Mouse (Mus musculus) skeletal muscle tissue, adult 2 months (tissue): ENCODE data around the gene Gm9803.
A peak's percentile ranks its signal among the peaks of the same experiment; 100 is the strongest.
"Not testable (repeated sequence)": the region's sequence is repeated elsewhere in the genome, so short reads cannot be mapped to it uniquely, and the experiment has no call there.

Experiments used
- DNase-seq: peaks from one replicate; pipeline ENCODE4 v3.0.0-alpha.2; 2012; ENCODE audit warnings: low read depth, low spot score

Gm9803 gene

DNA sequence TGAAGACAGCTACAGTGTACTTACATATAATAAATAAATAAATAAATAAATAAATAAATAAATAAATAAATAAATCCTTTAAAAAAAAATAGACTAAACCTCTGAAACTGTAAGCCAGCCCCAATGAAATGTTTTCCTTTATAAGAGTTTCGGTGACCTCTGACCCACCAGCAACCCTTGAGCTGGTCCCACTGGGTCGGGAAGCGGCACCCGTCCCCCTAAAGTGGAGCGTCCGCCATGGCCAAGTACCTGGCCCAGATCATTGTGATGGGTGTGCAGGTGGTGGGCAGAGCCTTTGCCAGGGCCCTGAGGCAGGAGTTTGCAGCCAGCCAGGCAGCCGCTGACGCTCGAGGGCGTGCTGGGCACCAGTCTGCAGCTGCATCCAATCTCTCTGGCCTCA lies at the start of gene Gm9803:
Gene Gm9803 (plus strand): TSS at position 154 of the 400 bp plus-strand sequence.
- DNase-seq = not testable (repeated sequence)

GRCm38 (mm10) chr10:43475376-43475775 lies 48.5 kb upstream of the Gm9803 start:
- peak; percentile 19 for DNase-seq

GRCm38 (mm10) chr10:43477459-43477858 lies 46.4 kb upstream of the Gm9803 start:
- DNase-seq = no peak

DNA sequence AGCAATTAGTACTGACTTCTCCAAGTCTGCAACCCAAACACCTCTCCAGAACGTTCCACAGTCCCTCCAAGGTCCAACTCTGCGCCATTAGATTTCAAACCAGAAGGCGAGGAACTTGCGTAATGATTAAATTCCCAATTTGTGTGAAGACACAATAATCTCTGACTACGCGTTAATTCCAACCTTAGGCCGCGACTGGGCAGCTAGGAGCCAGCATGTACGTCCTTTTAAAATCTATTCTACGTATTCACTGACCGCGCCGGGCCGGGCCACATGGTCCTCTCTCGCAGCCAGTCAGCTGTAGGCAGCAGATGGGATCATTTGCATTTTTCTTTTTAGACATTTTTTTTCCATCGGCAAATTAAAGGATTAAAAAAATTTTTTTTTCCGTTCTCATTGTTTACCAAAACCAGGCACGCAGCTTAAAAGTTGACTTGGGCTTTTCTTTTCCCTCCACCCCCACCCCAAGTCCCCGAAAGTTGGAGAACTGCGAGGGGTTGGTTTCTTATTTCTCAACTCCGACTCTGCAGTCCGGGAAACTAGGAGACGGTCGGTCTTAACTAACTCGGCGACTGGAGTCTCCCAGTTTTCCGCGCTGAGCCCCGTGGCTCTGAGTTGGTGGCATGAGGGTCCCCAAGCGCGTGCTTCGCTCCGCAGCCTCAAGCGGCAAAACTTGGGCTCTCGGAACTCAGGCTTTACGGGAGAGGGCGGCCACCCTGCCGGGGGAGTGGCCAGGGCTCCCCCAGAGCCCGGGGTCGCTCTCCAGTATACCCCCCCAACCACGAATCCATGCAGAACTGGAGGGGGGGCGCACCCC lies 45.8 kb upstream of the Gm9803 start:
- DNase-seq = peak; percentile 38

DNA sequence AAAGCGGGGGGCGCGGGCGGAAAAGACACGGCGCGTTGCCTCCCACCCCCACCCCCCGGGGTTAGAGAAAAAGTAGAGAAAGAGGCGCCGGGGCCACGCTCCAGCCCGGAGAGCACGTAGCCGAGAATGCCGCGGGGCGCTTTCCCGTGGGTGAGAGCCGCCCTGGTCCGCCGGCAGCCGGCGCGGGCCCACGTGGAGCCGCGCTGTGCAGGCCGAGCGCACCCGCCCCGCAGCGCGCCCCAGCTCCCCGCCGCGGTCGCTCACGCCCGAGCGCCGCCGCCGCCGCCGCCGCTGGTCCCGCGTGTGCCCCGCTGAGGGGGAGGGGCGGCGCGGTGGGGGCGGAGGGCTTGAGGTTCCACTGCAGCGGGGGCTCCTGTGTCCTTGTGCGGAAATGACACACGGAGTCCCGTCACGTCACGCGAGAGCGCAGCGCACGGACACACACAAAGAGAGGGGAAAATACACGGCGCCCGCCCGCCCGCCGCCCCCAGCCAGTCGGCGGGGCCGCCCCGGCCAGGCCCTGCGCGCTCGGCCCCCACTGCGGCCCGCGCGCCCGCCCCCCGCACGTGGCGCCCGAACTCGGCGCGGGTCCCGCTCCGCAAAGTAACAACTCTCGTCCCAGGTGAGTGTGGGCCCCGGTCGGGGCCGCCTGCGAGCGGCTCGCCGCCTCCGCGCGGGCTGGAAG lies 45.0 kb upstream of the Gm9803 start, which contains the start of gene Bend3:
Gene Bend3 (plus strand): TSS at position 81 of the 685 bp plus-strand sequence.
- no peak for DNase-seq

DNA sequence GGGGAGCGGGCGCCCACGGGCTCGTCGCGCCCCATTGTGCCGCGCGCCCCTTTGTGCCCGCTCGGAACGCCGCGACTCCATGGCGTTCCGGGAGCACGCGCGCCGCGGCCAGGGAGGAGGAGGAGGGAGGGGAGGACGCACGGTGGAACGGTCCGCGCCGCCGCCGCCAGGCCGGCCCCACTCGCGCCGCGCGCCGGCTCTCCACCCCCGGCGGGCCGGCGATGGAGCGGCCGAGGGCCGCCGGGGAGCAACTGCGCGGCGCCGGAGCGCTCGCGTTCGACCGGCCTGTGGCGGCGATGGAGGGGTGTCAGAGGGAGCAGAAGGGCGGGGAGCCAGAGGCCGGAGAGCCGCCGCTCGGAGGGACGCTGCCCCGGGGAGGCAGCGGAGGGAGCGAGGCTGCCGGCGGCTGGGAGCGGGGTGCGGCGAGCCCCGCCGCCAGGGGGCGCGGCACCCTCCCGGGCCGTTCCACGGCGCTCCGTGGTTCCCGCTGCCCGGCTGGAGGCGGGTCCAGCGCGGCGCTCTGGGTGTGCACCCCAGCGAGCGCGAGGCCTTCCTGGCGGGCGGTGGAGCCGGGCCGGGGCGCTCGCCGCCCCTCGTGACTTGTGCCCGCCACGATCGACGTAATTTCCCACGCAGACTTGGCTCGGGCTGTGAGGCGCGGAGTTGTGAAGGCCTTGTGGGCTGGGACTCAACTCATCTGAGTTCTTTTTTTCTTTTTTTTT lies 44.3 kb upstream of the Gm9803 start:
- peak; percentile 85 for DNase-seq

- no peak for DNase-seq
Measured at GRCm38 (mm10) chr10:43480227-43480849, 43.5 kb upstream of the Gm9803 start.

GRCm38 (mm10) chr10:43481179-43481578 lies 42.7 kb upstream of the Gm9803 start:
- no peak for DNase-seq

GRCm38 (mm10) chr10:43482021-43482420 lies 41.9 kb upstream of the Gm9803 start:
- DNase-seq = no peak

DNA sequence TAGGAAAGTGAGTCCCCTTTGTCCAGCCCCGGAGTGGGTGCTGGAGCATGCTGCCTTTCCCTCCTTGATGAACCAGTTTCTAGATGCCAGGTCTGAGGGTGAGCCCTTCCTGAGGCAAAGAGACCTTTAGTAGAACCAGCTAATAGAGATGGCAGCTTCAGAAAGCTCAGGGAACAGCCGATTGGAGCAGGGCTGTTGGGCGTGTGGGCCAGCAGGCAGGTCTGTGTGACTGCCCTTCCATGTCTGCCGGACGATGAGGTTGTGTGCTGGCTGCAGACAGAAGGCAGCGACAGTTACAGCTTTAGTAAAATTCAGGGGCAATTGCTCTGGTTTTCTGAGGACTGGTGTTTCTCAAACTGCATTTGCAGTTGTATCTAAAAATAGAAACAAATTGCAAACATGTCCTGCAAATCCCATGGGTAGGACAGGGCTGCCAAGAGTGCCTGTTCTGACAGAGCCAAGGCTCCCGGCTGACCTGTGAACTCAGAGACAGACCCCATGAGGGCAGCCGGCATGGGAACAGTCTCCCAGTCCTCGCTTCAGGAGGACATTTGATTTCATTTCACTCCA lies 40.4 kb upstream of the Gm9803 start:
- peak; percentile 62 for DNase-seq

GRCm38 (mm10) chr10:43485751-43486268 lies 38.1 kb upstream of the Gm9803 start:
- DNase-seq = no peak

- DNase-seq = no peak
Measured at GRCm38 (mm10) chr10:43487441-43488010, 36.4 kb upstream of the Gm9803 start.

- no peak for DNase-seq
Measured at GRCm38 (mm10) chr10:43488258-43488657, 35.6 kb upstream of the Gm9803 start.

- DNase-seq = no peak
Measured at GRCm38 (mm10) chr10:43489139-43489538, 34.7 kb upstream of the Gm9803 start.

GRCm38 (mm10) chr10:43489550-43489949 lies 34.3 kb upstream of the Gm9803 start:
- no peak for DNase-seq

DNA sequence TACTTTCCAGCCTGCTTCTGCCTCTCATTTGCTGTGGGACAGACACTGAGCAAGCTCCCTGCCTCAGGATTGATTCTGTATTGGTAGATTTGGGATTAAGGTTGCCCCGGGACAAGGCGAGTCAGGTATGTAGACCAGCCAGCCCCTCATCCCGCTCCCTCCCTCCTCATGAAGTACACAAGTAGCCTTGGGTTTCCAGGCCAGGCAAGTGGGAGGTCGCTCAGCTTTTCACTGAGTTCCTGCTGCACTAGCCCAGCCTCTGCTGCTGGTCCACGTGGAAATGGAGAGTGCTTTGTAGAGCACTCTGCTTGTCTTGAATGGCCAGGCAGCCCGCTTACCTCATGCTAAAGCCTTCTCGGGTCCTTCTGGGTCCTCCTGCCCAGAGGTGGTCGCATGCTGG lies 33.9 kb upstream of the Gm9803 start:
- no peak for DNase-seq

GRCm38 (mm10) chr10:43490846-43491245 lies 33.0 kb upstream of the Gm9803 start:
- no peak for DNase-seq

GRCm38 (mm10) chr10:43502599-43502998 lies 21.3 kb upstream of the Gm9803 start:
- DNase-seq = no peak

DNA sequence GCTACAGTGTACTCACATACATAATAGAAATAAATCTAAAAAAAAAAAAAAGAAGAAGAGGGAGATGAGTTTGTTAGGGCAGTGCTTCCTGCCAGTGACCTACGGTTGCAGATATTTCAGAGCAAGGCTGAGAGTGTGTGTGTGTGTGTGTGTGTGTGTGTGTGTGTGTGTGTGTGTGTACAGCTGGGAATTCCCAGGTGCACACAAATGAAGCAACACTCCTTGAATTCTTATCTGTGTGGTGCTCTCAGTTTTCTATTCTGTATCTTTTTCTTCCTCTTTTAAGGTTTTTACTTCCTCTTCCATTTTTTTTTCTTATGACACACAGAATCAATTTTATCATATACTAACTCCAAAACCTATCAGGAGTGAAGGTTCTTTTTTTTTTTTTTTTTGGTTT lies 19.6 kb upstream of the Gm9803 start:
- no peak for DNase-seq

DNA sequence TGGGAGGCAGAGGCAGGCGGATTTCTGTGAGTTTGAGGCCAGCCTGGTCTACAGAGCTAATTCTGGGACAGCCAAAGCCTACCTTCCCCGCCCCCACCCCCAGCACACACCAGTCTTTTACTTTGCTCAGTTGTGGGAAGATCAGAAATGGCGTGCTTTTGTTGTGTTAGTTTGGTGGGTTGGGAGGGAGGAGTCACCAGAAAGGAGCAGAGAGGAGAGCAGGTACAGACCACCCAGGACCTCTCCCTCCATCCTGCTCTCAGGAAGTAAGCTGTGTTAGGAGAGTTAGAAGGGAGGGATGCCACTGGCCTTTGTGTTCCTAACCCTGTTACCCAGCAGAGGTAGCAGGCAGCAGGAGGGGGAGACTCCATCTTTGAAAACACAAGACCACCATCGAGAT lies 16.8 kb upstream of the Gm9803 start:
- no peak for DNase-seq

DNA sequence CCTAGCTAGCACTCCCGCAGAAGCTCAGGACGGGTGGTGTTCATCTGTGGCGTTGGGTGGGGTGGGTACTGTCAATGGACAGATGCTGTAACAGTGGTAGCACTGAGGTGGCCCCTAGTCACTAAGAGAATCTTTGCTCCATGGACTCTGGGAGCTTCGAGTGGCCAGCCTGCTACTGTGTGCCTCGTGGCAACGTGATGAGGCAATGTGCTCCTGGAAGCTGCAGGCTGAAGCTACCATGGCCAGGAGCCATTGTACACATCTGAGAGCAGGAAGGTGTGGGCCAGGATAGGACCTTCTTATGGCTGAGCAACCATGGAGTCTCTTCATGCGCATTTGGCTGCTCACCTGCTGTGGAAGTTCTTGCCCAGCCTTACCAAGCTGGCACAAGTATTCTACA lies 14.7 kb upstream of the Gm9803 start:
- DNase-seq = no peak
